Mouse (Mus musculus): ENCODE data around the gene Hist1h3f.

GRCm38 (mm10) chr13:23506351-23506750, 37.5 kb upstream of the Hist1h3f start:
- TF ChIP-seq CTCF (IDR thresholded peaks at IDR 0.05; ENCODE audit: insufficient read depth, low read length) (no peak), POLR2A (IDR thresholded peaks at IDR 0.05; ENCODE audit: borderline replicate concordance, extremely low read depth, low read depth, low read length) (no peak)
